Mouse (Mus musculus) liver, embryonic 14.5 days (tissue): ENCODE measurements around the gene Lrig3.

Experiments
- CTCF ChIP-seq: IDR thresholded peaks from 2 replicates; pipeline ENCODE4 v1.5.1; 2016; ENCODE audit warnings: antibody characterized with exemption, low read depth, control low read depth
- EP300 ChIP-seq: IDR thresholded peaks from 2 replicates; pipeline ENCODE4 v1.6.1; 2016; ENCODE audit warnings: antibody characterized with exemption, low read depth

DNA sequence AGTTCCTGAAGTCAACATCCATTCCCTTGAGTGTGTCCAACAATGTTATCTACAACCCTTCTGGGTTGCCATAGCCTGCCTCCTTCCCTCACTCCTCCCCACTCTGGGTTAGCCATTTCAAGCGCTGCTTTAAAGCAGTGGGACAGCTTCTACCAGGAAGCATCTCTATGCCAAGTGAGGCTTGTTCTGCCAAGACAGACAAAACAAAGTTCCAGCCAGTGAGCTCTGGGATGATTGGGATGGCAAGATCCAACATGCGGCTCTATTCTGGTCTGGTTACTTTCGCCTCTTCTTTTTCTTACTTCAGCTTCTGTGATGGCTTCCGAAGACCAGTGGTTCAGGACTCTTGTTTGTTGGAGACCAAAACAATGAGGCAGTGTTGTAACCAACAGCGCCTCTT is 16.0 kb downstream of the Lrig3 start:
- TF ChIP-seq CTCF: no peak
- no peak for TF ChIP-seq EP300
